Mouse (Mus musculus): ENCODE measurements at regions not wholly inside any gene's neighbourhood (a gene's known extent, or its start where the extent isn't known, plus 50 kb on each side); places are given as distances from the start of the nearest gene placed in this dataset.
A peak's percentile ranks its signal among the peaks of the same experiment; 100 is the strongest.

- intact Hi-C loops (cut with DNase I) = no loop called here
- DNase-seq (ENCODE audit: low spot score in 2 of 2) = no peak
These were observed 53.9 kb upstream of the Rasgef1b start for GRCm38 (mm10) chr5:99782806-99783205.

GRCm38 (mm10) chr5:99785850-99786249, 57.0 kb upstream of the Rasgef1b start:
- intact Hi-C loops (cut with DNase I) = no loop called here

GRCm38 (mm10) chr5:99787239-99787638, 58.4 kb upstream of the Rasgef1b start:
- DNase-seq (ENCODE audit: low spot score in 2 of 2) = no peak
- intact Hi-C loops (cut with DNase I) = no loop called here

More at GRCm38 (mm10) chr5:99785850-99786249, 57.0 kb upstream of the Rasgef1b start:
- no peak for DNase-seq (ENCODE audit: low spot score in 2 of 2)

GRCm38 (mm10) chr5:99787665-99788366, 59.0 kb upstream of the Rasgef1b start:
- intact Hi-C loops (cut with DNase I) = no loop called here
- DNase-seq (ENCODE audit: low spot score in 2 of 2) = no peak

GRCm38 (mm10) chr5:99790733-99791132, 61.9 kb upstream of the Rasgef1b start:
- intact Hi-C loops (cut with DNase I) = no loop called here
- peak in 1 of 2 experiments; percentile 18 for DNase-seq (ENCODE audit: low spot score in 2 of 2)

GRCm38 (mm10) chr5:99800543-99800942, 71.7 kb upstream of the Rasgef1b start:
- intact Hi-C loops (cut with DNase I) = no loop called here
- DNase-seq (ENCODE audit: low spot score in 2 of 2) = no peak

GRCm38 (mm10) chr5:99801791-99802450, 73.1 kb upstream of the Rasgef1b start:
- intact Hi-C loops (cut with DNase I) = no loop called here
- no peak for DNase-seq (ENCODE audit: low spot score in 2 of 2)

- no peak for DNase-seq (ENCODE audit: low spot score in 2 of 2)
- intact Hi-C loops (cut with DNase I) = no loop called here
These were observed 79.2 kb upstream of the Vamp9 start for GRCm38 (mm10) chr5:99826861-99827260.

- no peak for DNase-seq (ENCODE audit: low spot score in 2 of 2)
- intact Hi-C loops (cut with DNase I) = no loop called here
These were observed 77.5 kb upstream of the Vamp9 start for GRCm38 (mm10) chr5:99828516-99828915.

GRCm38 (mm10) chr5:99838236-99838775, 67.7 kb upstream of the Vamp9 start:
- intact Hi-C loops (cut with DNase I) = no loop called here

GRCm38 (mm10) chr5:99839661-99840060, 66.4 kb upstream of the Vamp9 start:
- intact Hi-C loops (cut with DNase I) = no loop called here
- DNase-seq (ENCODE audit: low spot score in 2 of 2) = no peak

More at GRCm38 (mm10) chr5:99838236-99838775, 67.7 kb upstream of the Vamp9 start:
- no peak for DNase-seq (ENCODE audit: low spot score in 2 of 2)

- DNase-seq (ENCODE audit: low spot score in 2 of 2) = no peak
- intact Hi-C loops (cut with DNase I) = no loop called here
These were observed 65.2 kb upstream of the Vamp9 start for GRCm38 (mm10) chr5:99840884-99841283.

- intact Hi-C loops (cut with DNase I) = no loop called here
- no peak for DNase-seq (ENCODE audit: low spot score in 2 of 2)
These were observed 60.3 kb upstream of the Vamp9 start for GRCm38 (mm10) chr5:99845565-99846255.

GRCm38 (mm10) chr5:99848158-99848988, 57.7 kb upstream of the Vamp9 start:
- intact Hi-C loops (cut with DNase I) = no loop called here
- no peak for DNase-seq (ENCODE audit: low spot score in 2 of 2)

GRCm38 (mm10) chr5:99849001-99849400, 57.1 kb upstream of the Vamp9 start:
- intact Hi-C loops (cut with DNase I) = no loop called here
- DNase-seq (ENCODE audit: low spot score in 2 of 2) = no peak

GRCm38 (mm10) chr5:99852316-99852715, 53.7 kb upstream of the Vamp9 start:
- intact Hi-C loops (cut with DNase I) = no loop called here
- DNase-seq (ENCODE audit: low spot score in 2 of 2) = no peak

Data from left cerebral cortex, postnatal 14 days (tissue).